Mouse (Mus musculus) right cerebral cortex, postnatal 25 days (tissue): ENCODE measurements around the gene Lmo7.

Source experiments
- DNase-seq: peaks from one replicate; pipeline ENCODE4 v3.0.0; 2022

The Lmo7 gene

DNA sequence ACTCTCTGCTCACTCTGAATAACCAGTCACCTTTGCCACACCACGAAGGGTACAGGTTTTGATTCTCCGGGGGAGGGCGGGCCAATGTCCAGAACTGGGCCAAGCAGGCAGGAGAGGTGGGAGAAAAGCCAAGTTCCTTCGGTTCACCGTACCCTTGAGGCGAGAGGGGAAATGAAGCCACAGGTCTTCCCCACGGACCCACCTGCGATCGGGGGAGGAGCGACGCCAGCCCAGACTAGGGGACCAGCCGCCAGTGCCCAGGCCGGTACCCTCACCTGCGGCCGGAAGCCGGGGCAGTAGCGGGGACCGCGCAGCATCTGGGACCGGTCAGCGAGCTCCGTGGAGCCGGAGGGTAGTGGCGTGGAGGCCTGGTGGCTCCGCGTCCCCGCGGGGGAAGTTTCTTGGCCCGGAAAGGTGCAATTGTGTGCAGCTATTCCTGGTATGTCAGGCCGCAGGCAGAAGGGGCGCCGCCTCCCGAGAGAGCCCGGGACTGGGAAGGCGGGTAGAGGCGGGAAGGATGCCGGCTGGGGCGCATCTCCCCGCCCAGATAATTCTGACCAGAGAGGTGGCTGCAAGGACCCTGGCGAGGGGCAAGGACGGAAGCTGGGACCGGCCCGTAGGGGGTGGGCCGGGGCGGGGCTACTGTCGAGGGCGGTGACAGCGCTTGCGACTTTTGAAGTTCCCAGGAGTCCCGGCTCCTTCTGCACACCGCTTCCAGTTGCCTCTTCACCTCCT is at the start of gene Lmo7, which contains the start of gene Gm9922:
Gene Lmo7 (plus strand): TSS at position 721 of the 735 bp plus-strand sequence.
Gene Gm9922 (minus strand): TSS at position 578 of the 735 bp plus-strand sequence.
- peak; percentile 22 for DNase-seq

DNA sequence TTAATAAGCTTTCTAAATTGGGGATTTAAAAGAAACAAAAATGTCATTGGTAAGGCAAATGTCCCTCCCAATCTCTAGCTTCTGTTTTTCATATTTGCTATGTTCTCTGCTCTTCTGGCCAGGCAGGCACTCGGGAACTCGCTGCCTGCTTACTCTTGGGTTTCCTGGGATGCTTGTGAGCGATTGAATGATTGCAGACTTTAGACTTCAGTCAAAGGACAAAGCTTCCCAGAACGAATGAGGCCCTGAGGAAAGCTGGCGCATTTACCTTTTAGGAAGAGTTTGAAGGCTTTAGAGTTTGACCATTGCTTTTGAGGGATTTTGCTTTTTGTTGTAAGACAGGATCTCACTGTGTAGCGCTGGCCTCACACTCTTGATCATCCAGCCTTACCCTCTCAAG is 42.1 kb upstream of the Lmo7 start:
- DNase-seq = no peak

DNA sequence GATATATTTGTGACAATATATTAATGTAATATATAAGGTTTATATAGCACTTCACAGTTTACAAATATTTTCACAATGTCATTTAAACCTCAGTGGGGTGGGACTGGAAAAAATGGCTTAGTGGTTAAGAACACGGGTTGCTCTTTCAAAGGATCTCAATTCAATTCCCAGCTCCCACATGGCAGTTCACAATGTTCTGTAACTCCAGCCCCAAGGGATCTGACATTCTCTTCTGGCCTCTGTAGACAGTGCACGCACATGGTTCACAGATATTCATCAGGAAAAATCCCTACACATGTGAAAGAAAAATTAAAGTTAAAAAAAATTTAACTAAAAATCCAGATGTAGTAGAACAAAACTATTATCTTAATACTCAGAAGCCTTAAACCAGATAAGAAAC is 41.4 kb upstream of the Lmo7 start:
- DNase-seq = no peak

DNA sequence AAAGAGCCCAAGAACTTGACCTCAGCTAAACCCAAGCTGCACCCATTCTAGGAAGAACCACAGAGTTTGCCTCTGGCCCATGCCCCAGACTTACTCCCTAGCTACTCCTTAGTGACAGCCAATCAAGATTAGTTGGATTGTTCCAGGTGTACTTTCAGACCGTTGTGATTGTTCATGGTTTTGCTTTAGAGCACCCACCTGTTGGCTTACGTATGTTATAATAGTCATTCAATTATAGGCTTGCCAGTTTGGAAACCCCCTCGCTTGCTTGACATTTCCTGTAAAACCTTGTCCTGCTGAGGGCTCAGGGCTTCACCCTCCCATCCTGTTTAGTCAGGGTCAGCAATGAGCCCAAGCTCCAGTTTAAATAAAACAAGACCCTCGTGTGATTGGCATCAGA is 25.3 kb upstream of the Lmo7 start:
- DNase-seq = no peak

DNA sequence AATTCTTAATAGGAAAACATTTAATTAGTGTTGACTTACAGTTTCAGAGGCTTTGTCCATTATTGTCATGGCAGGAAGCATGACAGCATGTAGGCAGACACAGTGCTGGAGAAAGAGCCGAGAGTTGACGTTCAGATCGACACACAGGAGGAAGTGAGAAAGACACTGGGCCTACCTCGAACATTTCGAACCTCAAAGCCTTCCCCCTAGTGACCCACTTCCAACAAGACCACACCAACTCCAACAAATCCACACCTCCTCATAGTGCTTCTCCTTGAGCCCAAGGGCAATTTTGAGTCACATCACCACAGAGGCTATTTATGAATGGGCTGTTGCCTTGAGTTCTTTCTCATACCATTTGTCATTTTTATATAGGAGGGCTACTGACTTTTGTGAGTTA is 22.7 kb upstream of the Lmo7 start:
- DNase-seq = no peak

DNA sequence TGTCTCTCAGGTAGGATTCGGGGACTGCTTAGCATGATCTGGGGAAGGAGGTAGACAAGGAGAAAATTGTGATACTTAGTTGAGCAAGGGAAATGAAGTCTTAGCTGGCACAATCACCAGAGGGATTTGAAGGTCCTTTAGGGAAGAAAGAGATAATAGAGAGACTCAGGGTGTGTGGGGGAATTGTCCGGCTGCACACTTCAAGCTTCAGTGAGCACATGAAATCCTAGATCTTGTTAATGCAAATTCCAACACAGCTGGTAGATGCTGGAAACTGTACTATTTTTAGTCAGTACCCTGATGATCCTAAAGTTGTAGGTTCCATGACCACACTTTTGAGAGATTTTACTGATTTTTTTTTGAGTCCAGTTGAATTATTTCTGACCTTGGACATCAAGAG is 15.3 kb upstream of the Lmo7 start:
- DNase-seq = no peak

DNA sequence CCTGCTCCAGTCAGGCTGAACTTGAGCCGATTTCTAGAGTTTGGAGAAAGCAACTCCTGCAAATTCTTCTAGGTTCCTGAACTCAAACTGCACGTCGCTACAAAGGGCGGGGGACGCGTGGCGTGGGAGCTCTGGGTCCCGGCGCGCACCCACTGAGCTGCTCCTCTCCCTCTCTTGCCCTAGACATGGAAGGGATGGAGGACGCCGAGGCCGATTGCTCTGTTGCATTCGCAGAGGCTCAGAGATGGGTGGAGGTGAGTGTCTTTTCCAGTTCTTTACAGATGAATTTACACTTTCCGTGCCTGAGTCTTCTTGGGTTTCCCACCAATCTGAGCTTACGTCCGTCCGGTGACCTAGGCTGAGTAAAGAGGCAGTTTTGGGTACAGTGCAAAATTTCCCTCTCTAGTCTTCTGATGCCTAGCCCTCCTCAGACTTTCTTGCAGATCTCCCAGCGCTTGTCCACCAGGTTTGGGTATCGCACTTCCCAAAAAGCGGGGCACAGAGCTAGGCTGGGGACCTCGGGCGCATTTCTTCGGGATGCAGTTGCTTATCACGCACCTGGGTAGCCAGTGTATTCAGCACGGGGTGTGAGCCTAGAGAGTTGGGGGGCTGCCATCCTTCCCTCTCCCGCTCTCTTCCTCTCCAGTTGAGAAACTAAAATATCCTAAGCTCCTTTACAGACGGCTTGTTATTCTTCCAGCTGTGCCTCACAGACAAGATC is 375 bp downstream of the Lmo7 start:
- no peak for DNase-seq

DNA sequence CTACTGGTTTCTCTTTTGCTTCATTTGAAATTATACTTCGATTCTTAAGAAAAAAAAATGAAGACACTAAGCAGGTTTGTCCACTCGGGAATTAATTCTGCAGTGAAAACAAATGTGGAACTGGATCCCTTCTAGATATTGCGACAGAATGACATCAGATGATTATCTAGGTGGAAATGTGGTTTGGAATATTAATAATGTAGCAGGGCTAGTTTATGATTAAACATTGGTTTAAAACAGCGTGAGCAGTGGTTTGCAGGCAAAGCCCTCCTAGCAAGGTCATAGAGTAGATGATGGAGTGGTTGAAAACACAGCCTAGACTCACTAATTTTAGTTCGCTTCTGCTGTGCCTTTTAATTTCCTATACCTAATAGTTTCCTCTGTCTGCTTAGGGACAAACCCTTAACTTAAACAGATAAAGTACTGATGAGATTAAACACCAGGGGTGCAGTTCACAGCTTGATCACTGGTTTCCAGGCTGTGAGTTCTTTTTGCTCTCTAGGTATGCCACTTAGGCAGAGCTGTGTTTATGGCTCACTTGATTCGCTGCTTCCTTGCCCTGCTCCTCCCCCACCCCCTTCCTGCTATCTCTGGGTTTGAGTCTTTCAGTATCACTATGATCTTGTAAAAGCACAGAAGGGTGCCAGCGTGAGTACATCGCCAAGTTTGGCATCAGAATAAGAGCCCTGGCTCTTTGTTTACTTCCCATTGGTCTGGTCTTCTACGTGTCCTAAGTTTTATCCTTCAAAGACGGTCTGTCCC is 4.0 kb downstream of the Lmo7 start:
- DNase-seq = no peak

DNA sequence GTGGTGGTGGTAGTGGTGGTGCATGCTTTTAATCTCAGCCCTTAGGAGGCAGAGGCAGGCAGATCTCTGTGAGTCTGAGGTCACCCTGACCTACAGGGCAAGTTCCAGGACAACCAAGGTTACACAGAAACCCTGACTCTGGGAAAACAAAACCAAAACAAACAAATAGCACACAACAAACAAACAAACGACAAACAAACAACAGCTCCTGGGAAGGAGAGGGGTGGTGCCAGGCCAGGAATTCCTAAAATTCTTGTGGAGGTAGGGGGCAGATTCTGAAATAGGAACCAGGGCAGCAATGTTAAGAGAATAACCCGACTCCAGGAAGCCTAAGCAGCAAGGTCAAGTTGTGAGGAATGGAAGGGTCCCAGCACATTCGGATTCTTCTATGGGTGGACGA is 7.7 kb downstream of the Lmo7 start:
- no peak for DNase-seq

DNA sequence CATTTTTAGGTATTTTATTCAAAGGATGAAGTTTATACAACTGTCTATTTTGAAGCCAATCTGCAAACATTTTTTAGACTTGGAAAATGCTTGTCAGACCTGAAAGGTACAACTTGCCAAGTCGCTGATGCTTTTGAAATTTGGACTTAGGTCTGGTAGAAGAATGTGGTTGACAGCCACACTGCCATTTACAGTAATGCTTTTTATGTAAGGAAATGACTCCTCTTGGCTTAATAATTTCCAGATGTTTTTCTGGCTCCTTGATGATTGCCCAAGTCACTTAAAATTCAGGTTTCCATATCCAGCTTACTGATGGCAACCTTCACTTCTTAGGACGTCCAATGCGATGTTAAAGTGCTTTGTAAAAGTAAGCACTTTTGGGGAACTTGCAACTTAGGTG is 16.9 kb downstream of the Lmo7 start:
- DNase-seq = no peak

DNA sequence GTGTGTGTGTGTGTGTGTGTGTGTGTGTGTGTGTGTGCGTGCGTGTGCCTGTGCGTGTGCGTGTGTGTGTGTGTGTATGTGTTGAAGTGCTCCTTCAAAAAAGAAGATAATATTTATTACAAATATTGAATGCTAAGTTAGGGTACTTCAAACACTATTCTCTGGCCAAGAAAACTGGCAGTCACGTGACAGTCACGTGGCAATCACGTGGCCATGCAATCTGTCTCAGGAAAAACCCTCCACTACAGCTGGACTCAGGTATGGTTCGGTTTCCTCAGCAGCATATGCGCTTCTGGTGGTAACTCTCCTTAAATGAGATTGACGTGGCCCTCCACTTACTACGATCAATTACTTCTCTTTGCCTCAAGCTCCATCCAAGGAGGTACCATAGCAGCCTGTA is 18.1 kb downstream of the Lmo7 start:
- no peak for DNase-seq

DNA sequence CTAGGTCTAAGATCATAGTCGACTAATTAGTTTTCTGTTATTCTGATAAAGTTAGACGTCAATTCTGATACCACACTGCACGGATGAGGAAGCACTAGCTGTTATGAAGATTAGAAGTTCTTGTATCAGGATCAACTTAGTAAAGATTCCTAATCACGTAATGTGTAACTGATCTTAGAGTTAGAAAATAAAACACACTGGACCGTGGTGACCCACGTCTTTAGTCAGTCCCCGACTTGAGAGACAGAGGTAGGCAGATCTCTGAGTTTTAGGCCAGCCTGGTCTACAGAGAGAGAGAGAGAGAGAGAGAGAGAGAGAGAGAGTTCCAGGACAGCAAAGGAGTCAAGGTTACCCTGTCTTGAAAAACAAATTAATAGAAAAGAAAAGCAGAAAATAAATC is 18.7 kb downstream of the Lmo7 start:
- no peak for DNase-seq

DNA sequence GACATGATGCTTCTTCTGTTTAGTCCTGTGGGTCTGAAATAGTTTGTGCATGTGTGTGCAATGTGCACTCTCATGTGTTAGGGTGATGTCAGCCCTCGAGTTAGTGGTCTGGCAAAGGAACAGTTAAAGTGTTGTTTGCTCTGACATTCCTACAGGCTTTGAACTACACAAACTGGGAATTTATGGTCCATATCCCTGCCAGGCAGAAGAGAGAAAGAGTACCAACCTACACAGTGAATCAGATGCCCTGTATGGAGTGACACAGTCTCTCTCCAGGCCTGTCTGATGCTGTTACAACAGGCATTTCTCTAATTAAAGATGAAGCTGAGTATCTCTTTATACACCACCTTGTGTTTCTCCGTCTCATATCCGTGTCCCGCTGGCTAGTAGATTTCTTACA is 21.2 kb downstream of the Lmo7 start:
- DNase-seq = no peak

DNA sequence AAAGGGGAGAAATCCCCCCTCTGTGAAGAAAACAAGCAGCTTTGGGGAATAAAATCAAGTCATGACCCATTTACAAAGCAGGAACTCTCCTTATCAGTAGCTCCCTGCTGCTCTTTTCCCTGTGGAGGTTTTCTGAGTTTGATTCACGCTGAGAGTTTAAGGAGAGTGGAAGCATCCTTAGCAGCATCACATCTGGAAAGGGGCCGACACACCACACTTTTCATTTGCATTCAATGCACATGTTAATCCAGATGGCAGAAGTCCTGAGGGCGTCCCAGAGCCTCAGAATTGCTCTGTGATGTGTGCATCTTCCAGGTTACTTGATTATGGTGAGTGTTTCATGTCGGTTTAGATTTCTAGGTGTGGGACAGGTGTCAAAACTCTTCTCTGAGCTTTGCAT is 25.7 kb downstream of the Lmo7 start:
- DNase-seq = no peak

DNA sequence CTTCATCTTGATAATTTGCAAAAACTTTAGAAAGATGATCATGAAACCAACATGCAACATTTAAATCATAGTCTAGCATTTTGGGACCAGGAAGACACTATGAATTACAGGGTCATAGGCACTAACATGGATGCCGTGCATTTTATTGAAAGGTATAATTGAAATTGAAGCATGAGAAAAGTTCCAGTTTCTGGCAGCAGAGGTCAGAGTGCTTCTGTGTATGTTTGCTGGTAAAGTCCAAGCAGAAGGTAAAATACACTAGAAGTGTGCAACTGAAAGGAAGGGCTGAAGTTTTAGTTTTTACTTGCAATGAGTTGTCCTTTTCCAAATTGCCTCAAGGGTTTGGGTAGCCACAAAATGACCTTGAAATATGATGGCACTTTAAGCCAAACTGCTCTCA is 32.5 kb downstream of the Lmo7 start:
- DNase-seq = no peak

DNA sequence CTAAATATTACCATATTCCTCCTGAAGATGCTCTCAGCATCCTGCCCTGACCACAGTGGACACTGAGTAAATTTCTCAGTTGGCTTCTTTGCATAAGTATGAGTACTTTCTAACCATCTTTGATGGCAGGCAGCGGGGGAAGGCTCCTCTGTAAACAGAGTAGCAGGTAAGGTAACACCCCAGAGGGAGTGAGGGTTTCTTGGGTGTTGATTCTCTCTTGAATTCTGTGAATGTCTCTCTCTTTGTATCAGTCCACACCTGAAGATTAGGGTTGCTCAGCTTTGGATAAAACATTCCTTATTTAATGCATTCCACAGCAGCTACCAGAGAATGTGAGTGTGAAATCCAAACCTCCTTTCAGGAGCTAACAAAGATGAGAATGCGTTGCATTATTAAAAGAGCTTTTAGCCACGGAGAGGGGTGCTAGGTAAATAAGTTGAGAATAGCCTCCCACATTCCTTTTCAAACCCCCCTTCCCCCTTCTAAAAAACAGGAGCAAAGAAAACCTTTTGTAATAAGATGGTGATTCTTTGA is 34.1 kb downstream of the Lmo7 start:
- DNase-seq = no peak

DNA sequence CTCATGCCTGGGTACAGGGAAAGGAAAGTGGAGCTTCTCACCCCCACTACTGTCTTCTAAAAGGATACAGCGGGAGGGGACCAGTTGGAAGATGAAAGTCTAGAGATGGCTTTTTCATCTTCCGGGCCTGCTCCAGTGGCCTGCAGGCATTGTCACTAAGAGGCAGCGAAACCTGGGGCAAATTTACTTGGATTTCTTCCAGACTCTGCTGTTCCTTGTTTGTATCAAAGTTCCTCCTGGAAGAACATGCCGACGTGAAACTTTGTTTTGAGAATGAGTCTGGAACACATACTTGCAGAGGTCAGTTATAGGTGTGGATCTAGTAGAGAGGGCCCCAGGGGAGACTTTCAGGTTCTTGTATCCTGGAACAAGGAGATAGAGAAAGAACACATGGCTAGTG is 41.6 kb downstream of the Lmo7 start:
- no peak for DNase-seq

DNA sequence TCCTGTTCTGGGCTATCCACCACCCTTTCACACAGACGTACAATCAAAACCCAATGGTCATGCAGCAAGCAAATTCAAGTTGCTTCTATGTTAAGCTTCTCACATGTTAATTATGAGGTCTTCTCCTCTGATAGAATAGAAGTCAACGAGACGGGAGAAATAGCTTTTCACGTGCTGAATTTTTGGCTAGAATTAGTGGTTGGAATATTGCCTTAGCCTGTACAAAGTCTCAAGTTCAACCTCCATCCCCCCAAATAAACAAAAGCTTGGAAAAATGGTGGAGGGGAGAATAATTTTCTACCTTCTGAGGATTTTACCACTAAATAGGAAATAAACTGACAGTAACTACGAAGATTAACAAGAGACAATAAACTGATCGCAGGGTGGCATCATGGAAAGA is 42.0 kb downstream of the Lmo7 start:
- no peak for DNase-seq

DNA sequence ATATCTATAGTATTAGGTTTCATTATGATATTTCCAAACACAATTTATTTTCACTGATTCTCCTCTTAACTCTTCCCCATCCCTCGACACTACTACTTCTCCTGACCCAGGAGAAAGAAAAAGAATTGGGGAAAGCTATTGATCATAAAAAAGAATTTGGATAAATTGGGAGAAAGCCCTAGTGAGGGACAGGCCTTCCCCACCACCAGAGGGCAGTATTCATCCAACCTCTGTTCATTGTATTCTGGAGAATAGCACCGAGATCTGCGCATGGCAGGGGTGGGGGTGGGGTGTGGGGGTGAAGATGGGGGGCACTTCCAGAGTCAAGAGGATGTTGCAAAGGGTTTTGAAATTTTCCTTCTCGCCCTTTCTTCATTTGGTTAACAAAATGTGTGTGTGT is 44.9 kb downstream of the Lmo7 start:
- no peak for DNase-seq

DNA sequence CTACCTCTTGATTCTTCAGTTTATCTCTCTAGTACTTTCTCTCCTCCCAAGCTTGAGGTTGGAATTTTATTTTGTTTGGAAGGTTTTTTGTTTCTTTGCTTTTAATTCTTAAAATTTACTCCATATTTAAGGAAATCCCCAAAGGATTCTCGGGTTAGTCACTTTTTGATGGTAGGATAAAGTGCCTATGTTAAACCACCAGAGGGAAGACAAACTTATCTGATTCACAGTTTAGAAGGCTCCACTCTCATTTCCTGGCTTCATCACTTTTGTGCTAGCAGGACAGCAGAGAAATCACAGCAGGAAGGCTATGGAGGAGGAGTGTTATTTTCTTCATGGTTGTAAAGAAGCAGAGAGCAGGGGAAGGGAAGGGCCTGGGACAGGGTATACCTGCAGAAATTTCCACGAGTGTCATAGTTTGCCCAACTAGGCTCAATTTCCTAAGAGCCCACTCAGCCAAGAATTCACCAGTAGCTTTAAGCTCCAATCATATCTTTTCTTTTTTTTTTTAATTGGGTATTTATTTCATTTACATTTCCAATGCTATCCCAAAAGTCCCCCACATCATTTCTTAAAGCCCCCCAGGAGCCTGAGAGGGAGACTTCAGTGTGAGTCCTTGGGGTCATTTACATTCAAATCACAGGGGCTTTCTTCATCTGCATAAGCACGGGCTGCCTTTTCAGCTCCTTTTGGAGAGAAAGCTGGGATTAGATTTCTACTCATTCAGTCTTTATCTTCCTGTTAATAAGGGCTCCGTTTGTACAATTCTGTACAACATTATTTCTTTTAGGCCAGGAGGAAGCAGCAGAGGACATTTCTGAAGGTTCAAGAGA is 46.8 kb downstream of the Lmo7 start:
- DNase-seq = no peak

DNA sequence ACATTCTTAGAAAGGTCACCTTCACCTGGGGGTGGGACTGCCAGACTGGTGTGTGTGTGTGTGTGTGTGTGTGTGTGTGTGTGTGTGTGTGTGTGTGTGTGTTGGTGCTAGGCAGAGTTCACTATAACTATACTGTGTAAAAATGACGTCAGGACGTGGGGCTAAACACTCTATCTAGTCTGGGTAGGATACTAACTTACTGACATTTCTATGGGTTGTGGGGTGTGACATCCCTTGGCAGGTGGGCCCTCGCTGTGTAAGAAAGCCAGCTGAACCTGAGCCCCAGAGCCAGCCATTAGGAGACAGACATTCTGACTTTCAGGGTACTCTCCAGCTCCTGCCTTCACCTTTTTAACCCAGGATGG is 47.4 kb downstream of the Lmo7 start:
- no peak for DNase-seq

DNA sequence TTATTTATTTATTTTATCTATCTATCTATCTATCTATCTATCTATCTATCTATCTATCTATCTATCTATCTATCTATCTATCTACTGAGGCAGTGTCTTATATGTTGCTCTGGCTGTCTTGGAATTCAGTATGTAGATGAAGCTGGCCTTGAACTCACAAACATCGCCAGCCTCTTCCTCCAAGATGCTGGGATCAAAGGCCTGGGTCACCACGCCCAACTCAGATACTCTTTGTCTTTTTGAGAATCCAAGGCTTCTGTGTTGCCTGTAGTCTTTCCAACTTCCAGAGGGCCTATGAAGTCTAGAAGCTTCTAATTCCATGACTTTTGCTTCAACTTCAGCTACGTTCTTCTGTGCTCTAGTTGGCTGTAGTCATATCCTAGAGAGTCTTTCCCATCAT is 48.7 kb downstream of the Lmo7 start:
- DNase-seq = no peak

DNA sequence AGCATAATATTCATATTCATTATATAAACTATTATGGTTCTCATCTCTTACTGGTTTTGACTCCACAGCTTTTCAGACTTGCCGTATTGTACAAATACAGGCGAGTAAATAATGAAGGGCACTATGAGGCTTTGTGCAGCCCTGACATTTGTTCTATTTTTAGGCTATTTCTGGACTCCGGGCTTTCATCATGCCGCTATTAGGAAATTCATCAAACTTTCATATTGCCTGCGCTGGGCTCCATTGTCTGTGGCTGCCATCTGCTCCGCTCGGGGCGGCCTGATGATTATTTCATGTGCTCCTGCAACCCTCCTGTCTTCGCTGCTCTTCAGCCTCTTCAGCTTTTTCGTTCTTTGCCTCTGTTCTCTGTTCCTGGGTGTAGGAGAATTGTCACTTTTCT is 50.3 kb downstream of the Lmo7 start:
- DNase-seq = no peak
